Mouse (Mus musculus) megakaryocyte progenitor cell, adult 5-6 weeks (primary cell): ENCODE measurements around the gene Xrn2. TPM values are rescaled to one million over a fixed set of nuclear protein-coding genes. Genes with fewer than 3 reads are reported as not detected.

Experiments
- ATAC-seq: replicated peaks from 2 replicates; pipeline ENCODE4 v1.8.0; 2016; ENCODE audit warnings: mild to moderate bottlenecking, moderate TSS enrichment, inconsistent platforms; ENCODE audit not compliant: poor library complexity
- total RNA-seq, 2 experiments: library from RNA; stranded (forward) in 1 of 2; stranded (reverse) in 1 of 2; fragments of 157-497, 149-512 nt in 1 of 2; fragments of 200-1000 nt in 1 of 2; gene quantifications; 2 replicates each; pipeline versions ENCODE4 v1.2.3 to v1.2.4; 2015 to 2017

Gene Xrn2
- total RNA-seq (2015) (99.2 and 114 TPM in 2 replicates), total RNA-seq (2017) (145 and 167 TPM in 2 replicates)

DNA sequence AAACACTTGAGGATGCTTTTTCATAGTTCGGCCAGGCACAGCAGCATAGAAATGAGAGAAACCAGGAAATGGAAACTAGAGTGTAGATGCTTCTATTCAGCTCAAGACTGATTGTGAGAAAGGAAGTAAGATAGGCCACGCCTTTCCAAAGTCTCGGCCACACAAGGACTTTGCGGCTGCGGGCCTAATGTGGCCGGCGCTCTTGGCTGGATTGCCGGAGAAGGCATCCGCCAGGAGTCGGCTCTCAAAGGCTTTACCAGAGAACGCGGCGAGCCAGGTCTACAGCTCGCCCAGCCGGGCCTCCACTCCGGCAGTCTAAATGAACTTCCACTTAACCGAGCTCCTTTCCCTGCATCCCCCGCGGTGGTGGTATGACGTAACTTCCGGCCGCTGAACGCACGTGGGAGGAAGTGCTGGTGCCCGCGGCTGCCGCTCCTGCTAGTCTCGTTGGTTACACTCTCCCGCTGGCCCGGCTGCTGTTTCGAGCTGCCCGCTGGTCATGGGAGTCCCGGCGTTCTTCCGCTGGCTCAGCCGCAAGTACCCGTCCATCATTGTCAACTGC, at the start of gene Xrn2:
Gene Xrn2 (plus strand): TSS at position 374 of the 562 bp plus-strand sequence.
- peak; percentile 74 for ATAC-seq

DNA sequence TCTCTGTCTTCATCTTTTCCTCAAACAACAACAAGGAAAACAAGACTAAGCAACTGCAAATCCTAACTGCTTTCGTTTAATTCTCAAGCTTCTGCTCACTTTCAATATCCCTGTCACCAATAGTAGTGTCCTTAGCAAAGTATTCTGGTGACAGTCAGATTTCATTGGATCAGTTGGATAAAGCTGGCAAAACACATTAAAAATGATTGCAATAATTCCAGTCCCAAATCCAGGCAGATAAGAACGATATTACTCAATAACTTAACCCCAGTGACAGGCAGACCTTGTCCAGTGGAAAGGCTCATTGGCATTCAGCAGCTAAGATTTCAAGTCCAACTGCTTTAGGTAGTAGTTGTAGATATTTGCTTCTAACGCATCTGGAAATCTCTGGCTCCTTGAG, 37.8 kb upstream of the Xrn2 start:
- no peak for ATAC-seq

DNA sequence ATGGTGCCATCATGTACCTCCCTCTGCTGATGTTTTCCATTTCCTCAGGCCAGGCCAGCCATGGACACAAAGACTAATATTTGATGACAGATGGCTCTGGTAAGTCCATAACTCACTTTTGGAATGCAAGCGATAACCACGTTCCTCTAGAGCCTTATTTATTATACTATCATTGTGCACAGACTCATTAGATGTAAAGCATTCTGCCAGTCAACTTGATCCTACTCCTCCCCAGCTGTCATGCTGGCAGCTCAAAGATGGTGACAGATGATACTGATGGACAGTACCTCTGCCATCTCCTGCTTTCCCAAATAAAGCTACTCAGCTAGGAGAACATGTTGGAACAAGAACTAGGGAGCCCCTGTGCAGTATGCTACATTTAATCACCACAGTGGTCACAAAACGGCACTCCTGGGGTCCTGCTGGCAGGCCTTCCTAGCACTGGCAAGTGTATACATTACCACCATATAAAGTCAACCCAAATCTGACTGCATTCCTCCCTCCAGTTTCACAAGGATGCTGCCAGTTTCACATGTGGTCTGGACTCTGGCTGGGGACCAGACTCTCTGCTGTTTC, 37.3 kb upstream of the Xrn2 start:
- no peak for ATAC-seq

DNA sequence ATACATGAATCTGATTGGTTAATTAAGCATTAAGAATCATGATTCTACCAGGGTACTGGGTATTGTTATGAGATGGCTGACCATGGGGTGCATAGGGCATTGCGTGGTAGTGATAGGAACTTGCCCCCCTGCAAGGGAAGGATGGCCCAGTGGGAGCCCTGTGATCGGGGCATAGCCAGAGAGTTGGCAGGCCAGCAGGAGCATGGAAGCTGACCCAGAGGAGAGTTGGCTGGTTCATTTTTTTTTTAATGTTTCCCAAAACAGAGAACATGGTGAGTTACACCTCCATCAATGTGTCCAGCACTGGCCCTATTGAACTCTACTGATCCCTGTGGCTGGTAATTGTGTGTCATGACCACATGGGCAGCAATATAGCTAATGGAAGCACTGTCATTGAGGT, 30.0 kb upstream of the Xrn2 start:
- ATAC-seq, result no peak

DNA sequence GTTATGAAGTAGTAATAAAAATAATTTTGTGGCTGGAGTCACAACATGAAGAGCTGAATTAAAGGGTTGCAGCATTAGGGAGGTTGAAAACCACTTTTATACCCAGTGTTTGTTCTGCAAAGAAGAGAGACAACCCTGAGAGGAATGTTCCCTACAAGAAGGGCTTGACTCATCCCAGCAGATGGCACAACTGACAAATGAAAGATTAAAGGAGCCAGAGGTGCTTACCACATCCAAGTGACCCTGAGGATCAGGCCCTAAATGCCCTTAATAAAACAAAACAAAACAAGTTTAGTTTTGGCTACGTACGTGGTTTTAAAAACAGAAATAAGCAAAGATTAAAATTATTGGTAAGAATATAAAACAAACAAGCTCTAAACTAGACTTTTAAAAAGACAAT, 28.0 kb upstream of the Xrn2 start:
- ATAC-seq, result no peak

DNA sequence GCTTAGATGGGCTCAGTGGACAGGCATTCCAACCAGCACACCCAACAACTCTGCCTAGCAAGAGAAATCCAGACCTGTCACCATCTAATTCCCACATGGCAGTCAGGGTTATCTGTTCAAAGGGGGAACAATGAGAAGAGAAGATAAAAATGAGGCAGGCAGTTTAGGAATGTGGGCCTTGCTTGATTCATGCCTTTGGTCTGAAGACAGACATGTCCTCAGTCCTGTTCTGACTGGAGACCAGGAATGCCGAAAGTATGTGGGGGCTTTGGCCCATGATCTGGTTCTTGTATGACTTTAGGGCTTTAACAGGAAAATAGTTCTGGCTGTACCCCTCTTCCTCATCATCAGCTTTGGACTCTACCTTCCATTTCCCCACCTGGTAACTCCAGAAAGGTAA, 27.0 kb upstream of the Xrn2 start:
- ATAC-seq, result no peak

DNA sequence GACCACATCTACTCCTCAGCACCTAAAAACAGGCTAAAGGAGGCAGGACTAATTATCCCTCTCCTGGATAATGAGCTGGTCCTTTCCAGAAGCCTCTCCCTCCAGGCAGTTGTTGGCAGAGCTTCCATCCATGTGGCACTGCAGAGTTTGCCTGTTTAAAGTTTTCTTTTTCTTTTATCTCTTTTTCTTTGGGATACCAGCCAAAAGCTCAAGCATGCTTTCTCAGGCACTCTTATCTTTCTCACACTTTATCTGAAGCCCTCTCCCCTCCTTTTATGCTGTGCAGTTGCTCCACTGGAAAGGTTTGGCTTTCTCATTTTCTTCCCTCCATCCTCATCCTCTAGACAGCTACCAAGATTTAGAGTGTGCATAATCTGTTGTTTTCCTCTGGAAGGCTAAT, 26.4 kb upstream of the Xrn2 start:
- no peak for ATAC-seq

DNA sequence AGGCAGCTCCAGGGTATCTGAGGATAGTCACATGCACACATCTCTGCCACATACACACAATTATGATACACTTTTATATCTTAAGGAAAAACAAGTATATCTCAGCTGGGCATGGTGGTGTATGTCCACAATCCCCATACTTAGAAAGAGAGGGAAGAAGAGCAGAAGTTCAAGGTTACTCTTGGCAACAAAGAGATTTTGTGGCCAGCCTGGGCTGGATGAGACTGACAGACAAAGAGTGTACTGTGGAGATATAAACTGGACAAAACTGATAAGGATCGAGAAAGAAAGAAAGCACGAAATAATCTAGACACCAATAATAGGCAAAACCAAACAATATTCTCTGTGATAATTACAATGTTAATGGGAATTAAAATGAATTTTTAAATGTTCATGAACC, 5.5 kb upstream of the Xrn2 start:
- no peak for ATAC-seq

DNA sequence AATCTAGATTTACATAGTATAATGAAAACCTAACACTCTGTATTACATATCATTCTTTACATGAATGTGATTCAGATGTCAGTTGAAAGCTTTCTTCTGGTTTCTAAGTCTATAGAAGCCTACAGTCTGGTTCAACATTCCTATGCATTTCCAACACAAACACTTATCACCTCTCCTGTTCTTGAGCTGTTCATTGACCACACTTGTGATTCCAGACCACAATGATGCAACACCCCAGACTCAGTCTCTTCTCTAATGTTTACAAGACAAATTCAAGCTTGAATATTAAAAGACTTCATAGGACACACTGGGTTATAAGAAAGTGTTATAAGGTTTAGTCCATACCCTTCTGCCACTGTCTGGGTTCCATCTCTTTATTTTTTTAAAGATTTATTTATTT, 3.7 kb upstream of the Xrn2 start:
- no peak for ATAC-seq

DNA sequence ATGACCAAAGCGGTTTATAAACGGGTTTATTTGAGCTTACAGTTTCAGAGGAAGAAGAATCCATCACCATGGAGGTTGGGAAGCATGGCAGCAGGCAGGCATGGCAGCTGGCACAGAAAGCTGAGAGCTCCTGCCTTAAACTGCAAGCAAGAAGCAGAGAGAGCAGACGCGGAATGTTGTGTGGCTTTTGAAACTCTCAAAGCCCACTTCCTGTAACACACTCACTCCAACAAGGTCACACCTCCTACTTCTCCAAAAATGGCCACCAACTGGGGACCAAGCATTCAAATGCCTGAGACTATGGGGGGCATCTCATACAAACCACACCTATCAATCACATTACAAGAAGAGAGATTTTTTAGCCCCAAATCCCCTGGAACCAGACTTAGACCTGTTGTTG, 2.7 kb upstream of the Xrn2 start:
- 0 out of 2 replicates have a peak, but pooled peaks have one; percentile 5 for ATAC-seq

DNA sequence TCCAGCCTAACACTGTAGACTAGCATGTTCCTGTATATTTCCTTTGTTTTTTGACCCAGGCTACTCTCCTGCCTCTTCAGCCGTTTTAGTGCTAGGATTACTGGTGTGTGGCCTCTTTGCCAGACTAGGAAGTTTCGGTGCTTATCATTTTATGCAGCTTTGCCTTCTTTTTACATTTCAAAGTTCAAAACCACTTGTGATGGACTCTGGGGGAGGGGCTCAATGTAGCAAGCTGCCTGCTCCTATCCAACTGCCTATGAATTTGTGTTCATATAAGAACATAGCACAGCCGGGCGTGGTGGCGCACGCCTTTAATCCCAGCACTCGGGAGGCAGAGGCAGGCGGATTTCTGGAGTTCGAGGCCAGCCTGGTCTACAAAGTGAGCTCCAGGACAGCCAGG, 1.8 kb upstream of the Xrn2 start:
- no peak for ATAC-seq

DNA sequence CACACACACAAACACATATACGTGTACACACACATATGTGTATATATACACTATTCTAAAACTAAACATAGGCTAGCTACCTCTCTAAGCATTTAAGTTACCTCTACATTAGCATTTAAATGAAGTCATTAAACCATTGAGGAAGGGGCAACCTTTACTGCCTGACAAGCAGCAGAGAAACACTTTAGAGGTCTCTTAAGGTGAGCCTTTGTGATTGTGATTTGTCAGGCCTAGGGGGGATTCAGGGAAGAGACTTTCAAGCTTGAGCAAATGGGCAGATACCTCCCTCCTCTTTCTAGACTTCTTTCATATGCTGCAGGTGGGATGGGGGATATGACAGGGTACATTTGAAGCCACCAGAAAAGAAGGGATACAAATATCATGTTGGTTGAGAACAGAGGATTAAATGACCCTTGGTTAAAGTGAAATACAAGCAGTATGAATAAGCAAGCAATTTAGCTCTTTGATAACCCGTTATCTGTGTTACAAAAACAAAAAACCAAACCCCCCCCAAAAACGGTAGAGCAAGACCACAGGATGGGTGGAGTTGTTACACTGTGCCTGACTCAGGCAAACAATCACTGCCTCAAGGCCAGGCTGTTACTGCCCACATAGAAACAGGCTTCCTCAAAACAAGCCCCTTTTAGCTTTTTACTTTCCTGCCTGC, 1.2 kb upstream of the Xrn2 start:
- ATAC-seq, result peak; percentile 19

DNA sequence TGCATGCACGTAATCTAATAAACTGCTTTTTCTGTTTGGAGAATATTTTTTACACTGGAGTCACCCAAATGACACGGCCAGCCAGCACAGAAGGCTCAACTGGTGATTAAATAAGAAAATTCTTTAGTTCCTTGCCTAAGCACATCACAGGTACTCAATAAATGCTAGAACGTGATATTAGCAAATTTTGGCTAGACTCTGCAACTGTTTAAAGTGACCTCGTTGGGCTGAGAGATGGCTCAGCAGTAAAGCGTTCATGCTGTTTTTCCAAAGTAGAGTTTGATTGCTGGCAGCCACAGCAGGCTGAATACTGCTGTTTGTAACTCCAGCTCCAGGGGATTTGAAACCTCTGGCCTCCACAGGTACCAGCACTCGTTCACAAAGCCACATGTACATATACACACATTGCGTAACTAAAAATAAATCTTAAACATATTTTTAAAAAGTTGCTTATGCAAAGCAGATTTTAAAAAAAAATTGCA, 614 bp upstream of the Xrn2 start:
- no peak for ATAC-seq

DNA sequence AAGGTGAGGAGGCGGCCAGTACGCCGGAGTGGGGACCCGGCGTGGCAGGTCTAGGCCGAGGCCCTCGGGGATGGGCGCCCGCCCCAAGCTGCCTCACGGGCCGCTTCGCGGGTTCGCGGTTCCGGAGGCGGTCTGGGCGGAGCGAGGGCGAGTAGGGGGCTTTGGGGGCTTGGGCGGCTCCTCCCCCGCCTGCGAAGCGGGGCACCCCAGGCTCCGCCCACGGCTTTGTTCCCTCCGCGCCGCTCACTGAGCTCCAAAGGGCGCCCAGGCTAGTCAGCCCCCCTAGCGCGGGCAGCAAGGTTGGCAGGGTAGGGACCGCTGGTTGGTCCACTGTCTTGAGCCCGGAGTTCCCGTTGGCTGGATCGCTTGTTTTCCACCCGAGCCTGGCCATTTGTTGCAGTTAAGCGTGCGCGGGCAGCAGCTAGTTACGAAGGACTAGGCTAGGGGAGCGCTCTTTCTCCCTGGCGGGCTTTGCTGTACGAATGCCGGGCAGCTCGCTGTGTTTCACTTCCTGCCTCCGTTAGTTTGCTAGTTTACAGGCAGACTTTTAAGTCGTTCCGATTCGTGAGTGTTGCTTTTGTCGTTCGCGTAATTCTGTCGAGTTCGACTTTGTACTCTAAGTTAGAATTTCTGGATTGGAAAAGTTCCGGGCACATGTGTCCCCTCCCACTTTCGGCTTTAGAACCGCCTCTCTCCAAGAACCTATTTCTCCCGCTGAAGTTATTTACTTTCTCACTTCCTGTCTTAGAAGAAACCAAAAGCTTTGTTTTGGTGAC, 586 bp downstream of the Xrn2 start:
- peak; percentile 55 for ATAC-seq

DNA sequence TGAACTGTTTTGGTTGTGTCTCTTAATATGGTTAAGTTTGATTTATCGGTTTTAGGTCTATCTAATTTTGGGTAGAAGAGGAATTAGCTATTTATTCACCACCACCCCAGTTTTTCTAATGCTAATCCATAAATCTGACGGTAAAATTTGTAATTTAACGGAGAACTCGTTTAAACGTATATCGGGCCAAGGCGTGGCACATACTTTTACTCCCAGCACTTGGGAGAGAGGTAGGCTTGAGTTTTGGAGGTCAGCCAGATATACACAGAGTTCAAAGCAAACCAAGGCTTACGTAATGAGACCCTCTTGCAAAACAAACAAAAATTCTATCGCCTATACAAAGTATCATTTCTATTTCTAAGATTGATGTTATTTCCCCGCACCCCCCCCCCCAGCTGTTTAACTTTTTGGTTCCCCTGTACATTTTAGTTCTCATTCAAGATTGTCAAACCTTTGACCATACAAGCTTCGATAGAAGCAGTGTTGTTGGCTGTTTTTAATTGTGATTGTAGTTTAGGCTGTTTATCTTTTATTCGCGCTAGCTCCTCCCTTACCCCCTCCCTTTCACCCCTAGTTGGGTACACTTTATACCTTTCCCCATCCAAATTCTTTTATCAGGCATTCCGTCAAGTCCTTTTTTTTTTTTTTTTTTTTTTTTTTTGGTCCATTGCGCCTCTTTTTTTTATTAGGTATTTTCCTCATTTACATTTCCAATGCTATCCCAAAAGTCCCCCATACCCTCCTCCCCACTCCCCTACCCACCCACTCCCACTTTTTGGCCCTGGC, 1.5 kb downstream of the Xrn2 start:
- ATAC-seq, result no peak

DNA sequence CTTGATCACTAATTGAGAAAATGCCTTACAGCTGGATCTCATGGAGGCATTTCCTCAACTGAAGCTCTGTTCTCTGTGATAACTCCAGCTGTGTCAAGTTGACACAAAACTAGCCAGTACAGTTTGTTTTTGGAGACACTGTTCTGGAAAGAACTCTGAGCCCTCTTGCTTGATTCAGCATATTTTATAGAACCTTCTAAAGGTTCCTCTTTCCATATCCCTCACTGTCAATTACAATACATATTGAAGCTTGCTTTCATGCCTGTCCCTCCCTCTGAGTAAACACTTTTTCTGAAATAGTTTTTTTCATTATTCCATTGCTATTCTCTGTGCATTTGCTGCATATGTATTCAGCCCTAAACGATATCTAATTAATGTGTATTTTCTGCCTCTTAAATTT, 9.2 kb downstream of the Xrn2 start:
- ATAC-seq, result peak; percentile 74

DNA sequence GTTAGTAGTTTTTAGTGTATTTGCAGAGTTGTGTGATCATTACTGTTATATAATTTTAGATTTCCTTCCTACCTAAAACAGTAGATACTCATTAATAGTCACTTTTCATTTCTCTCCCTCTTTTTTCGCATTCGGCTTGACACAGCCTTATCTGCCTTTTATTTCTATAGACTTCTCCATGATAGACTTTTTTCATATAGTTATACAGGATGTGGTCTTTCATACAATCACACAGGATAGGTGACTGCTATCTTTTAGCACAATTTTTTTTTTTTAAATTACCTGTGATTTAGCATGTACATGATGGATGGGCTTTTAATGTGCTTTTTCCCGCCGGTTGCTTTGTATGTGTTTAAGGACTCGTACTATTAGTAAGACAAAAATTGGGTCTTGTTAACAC, 10.3 kb downstream of the Xrn2 start:
- ATAC-seq, result no peak

DNA sequence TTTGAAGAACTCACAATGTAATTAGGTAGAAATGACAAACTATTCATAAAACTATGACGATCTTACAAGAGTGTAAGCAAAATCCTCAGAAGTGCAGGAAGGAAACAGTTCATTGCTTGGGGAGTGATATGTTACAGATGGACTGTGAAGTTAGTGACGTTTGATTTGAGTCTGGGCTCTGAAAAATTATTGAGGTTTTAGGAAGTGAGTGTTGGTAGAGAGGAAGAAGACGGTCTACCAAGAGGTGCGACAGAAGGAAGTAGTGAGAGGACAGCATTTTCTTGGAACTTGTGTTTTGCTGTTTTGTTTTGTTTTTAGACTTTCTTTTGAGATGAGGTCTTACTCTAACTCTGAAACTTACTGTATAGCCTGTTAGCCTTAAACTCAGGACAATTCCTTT, 10.8 kb downstream of the Xrn2 start:
- ATAC-seq, result peak; percentile 69

DNA sequence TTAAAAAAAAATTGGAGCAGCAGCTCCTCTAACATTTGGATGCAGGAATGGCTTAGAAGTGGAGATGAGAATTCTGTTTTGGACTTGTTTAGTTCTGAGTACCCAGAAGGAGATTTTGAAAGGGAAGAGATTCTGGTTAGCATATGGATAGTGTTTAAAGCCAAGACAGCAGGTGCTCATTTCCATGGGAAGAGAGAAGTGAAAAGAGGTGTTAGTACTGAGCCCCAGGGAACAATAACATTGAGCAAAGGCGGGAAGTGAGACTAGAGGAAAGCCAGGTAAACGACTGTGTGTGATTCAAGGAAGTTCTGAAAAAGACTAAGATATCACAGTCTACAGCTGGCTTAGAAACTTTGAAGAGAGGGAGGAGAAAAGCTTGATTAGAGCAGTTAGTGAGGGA, 20.3 kb downstream of the Xrn2 start:
- no peak for ATAC-seq

DNA sequence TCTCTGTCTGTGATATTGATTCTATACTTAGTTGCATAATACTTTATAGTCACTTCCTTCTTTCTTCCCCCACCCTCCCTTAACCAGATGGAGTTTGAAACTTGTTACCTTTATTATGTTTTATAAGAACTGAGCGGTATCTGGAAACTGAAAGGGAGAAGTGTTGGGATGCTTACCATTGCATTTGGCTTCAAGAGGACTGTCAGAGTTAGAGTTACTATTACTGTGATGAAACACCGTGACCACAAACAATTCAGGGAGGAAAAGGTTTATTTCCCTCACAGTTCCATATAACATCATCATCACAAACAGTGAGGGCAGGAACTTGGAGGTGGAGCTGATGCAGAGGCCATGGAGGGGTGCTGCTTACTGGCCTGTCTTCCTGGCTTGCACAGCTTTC, 23.1 kb downstream of the Xrn2 start:
- peak; percentile 84 for ATAC-seq

DNA sequence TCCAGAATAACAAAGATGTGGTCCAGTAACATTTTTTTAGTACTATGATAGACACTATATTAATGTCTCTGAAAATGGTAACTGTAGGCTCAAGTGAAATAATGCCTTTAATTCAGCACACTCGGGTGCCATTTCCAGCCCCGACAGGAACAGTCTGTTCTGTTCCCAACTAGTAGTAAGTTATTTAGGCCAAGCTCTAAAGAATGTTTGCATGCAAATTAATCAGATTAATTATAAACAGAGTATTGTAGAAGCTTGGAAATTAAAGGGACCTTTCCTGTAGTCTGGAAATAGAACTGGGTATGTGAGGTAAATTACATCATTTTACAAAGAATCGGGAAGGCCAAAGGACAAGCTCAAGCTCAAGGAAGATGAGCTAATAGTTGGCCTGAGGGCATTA, 34.3 kb downstream of the Xrn2 start:
- ATAC-seq, result no peak
